ENCODE assay signal across 9 mouse cellular contexts in genomic region chr5:136703751-136704150, GRCm38 (mm10). TPM values are rescaled to one million over a fixed set of nuclear protein-coding genes. Genes with fewer than 3 reads are reported as not detected.
DNase-seq lines count a peak whose midpoint lies in the region; ATAC-seq lines count a peak whose summit lies in the region.
"Had no signal": no experiment of that assay in that cellular context is flagged by ENCODE, and none has a peak within 500 bp of the region (broad histone marks: within the 10 kb centered on the region; RNA-seq: fewer than 3 reads in every experiment).

No protein-coding gene starts in this region.

- H3K27ac ChIP-seq in forebrain, embryonic 10.5 days = no peak overlapping the region
- no peak overlapping the region for H3K27ac ChIP-seq in forebrain, embryonic 16.5 days (ENCODE audit: low read length)
- H3K27ac ChIP-seq: limb, embryonic 12.5 days had no signal

- intact Hi-C loops in heart, postnatal 36 days (cut with DNase I) = no loop called here

- H3K4me3 ChIP-seq in forebrain, embryonic 10.5 days = no peak overlapping the region
- no peak overlapping the region for H3K4me3 ChIP-seq in forebrain, embryonic 16.5 days (replicated peaks; ENCODE audit: low read length)
- H3K4me3 ChIP-seq: limb, embryonic 12.5 days had no signal

- no peak overlapping the region for H3K9ac ChIP-seq in forebrain, embryonic 16.5 days (replicated peaks; ENCODE audit: low read depth, low read length)
- H3K9ac ChIP-seq: limb, embryonic 12.5 days had no signal

- H3K36me3 ChIP-seq in forebrain, embryonic 10.5 days (replicated peaks) = no peaks in the 10 kb centered on the region
- no peaks in the 10 kb centered on the region for H3K36me3 ChIP-seq in forebrain, embryonic 16.5 days (ENCODE audit: control insufficient read depth, insufficient read depth)
- H3K36me3 ChIP-seq: limb, embryonic 12.5 days had no signal

- H3K4me2 ChIP-seq in forebrain, embryonic 16.5 days (ENCODE audit: low read length) = no peak overlapping the region
- H3K4me2 ChIP-seq: limb, embryonic 12.5 days had no signal

- no peaks in the 10 kb centered on the region; the same call in 1 of the 2 replicates for H3K27me3 ChIP-seq in forebrain, embryonic 10.5 days (ENCODE audit: poor library complexity, severe bottlenecking)
- no peaks in the 10 kb centered on the region for H3K27me3 ChIP-seq in forebrain, embryonic 16.5 days (replicated peaks; ENCODE audit: control insufficient read depth, insufficient read depth, low read length)

- peak; percentile 38 for DNase-seq in forebrain, embryonic 10.5 days (ENCODE audit: extremely low spot score, low spot score)
- peak; percentile 65 to 92 for DNase-seq in adrenal gland, adult (ENCODE audit: inconsistent age in 2 of 2, low spot score in 1 of 2)
- DNase-seq in embryo, embryonic 10 days (ENCODE audit: low spot score) = peak; percentile 55
- DNase-seq in heart, postnatal 36 days = peak; percentile 67 to 87
- DNase-seq in layer of hippocampus, postnatal 14 days (ENCODE audit: low spot score in 2 of 2) = peak; percentile 31 to 40
- DNase-seq in mesoderm, embryonic 11.5 days (ENCODE audit: low read depth, low spot score) = peak; percentile 54
- peak; percentile 52 to 75 for DNase-seq in spleen, postnatal 14 days (ENCODE audit: low spot score in 2 of 2)

- H3K4me1 ChIP-seq in forebrain, embryonic 10.5 days = no peaks in the 10 kb centered on the region
- H3K4me1 ChIP-seq in forebrain, embryonic 16.5 days (replicated peaks; ENCODE audit: control insufficient read depth, insufficient read depth, low read length) = no peaks in the 10 kb centered on the region

- 37% methylated on average over 3 of the region's 3 CpGs for WGBS in forebrain, embryonic 10.5 days
- WGBS in forebrain, embryonic 16.5 days = 39% methylated on average over 3 of the region's 3 CpGs

- 0 out of 2 replicates have a peak, but pooled peaks cover 10% of the 10 kb centered on the region for H3K9me3 ChIP-seq in forebrain, embryonic 10.5 days
- H3K9me3 ChIP-seq in forebrain, embryonic 16.5 days (ENCODE audit: control insufficient read depth, low read length) = no peaks in the 10 kb centered on the region

- no peak for ATAC-seq in forebrain, embryonic 16.5 days

RNA-seq across cellular contexts. Expression of gene Myl10, which starts 10.8 kb away (rescaled TPM):
- not detected in 2 replicates for polyA plus RNA-seq in forebrain, embryonic 10.5 days (2016; fragmentation: Nextera tagmentation; extraction: Ambion mirVana)
- not detected in 2 replicates for polyA plus RNA-seq in forebrain, embryonic 16.5 days (2015; fragmentation: Nextera tagmentation; extraction: Ambion mirVana)
- total RNA-seq in heart, postnatal 36 days (2021) = not detected
- total RNA-seq in layer of hippocampus, postnatal 14 days (2021) = not detected
- polyA plus RNA-seq: limb, embryonic 12.5 days had no signal
